Mouse (Mus musculus): ENCODE data around the gene Gm7138. TPM values are rescaled to one million over a fixed set of nuclear protein-coding genes. Genes with fewer than 3 reads are reported as not detected.
"Not testable (repeated sequence)": the region's sequence is repeated elsewhere in the genome, so short reads cannot be mapped to it uniquely, and the experiment has no call there.

Gene Gm7138
- polyA plus RNA-seq, 1 experiment from 2014 or later = not detected

DNA sequence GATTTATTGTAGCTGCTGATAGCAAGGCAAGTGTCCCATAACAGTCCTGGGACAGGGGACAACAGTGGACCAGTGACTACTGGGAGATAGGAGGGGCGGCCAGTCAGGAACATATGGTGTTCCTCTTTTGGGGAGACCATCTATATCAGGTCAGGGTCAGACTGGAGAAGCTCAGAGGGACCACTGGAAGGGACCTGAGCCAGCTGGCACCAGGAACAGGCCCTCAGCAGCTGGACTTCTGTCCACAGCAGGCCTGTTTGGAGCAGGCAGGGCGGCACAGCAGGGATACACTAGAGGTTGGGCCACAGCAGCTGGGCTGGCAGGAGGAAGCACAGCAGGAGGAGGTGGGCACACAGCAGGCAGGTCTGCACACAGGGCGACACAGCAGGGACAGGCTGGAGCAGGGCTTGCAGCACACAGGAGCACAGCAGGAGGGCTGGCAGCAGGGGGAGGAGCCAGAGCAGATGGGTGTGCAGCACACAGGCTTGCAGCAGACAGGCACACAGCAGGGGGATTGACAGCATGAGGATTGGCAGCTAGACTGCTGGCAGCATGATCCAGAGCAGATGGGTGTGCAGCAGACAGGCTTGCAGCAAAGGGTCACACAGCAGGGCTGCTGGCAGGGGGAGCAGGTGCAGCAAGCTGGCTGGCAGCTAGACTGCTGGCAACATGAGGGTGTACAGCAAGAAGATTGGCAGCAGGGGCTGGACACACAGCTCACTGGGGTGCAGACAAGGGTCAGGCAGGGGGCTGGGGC is 21.6 kb upstream of the Gm7138 start:
- WGBS = 40% methylated on average over 3 of the region's 3 CpGs
- not testable (repeated sequence) for H3K27ac ChIP-seq (replicated peaks; ENCODE audit: low read depth, low read length); DNase-seq (ENCODE audit: low spot score); H3K4me3 ChIP-seq (ENCODE audit: low read depth, low read length); H3K9me3 ChIP-seq (ENCODE audit: control insufficient read depth, low read length); H3K36me3 ChIP-seq (ENCODE audit: control insufficient read depth, insufficient read depth, low read length); H3K27me3 ChIP-seq (replicated peaks; ENCODE audit: control insufficient read depth, insufficient read depth, low read length); H3K4me2 ChIP-seq (ENCODE audit: low read depth, low read length); ATAC-seq (ENCODE audit: low read depth); H3K9ac ChIP-seq (ENCODE audit: low read depth, low read length); H3K4me1 ChIP-seq (ENCODE audit: control insufficient read depth, insufficient read depth, low read length)

DNA sequence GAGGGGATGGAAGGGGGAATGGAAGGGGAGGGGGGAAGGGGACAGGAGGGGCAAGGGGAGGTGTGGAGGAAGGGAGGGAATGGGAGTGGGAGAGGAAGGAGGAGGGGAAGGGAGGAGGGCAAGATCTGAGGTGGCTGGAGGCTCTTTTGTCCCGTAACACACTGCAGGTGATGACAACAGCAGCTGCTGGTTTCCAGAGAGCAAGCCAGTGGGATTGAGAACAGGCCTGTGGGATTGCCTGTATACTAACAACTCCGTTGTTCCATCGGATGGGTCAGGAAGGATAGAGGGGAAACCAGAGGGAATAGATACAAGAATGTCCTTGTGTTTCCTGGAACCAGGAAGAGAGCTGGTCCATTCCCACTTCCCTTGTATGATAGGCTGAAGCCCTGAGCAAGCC is 20.9 kb upstream of the Gm7138 start:
- Histone ChIP-seq H3K4me2 (ENCODE audit: low read depth, low read length) (no peak overlapping the region), H3K27ac (replicated peaks; ENCODE audit: low read depth, low read length) (no peak overlapping the region), H3K9ac (ENCODE audit: low read depth, low read length) (no peak overlapping the region), H3K4me3 (ENCODE audit: low read depth, low read length) (no peak overlapping the region), H3K27me3 (replicated peaks; ENCODE audit: control insufficient read depth, insufficient read depth, low read length) (no peaks in the 10 kb centered on the region), H3K4me1 (ENCODE audit: control insufficient read depth, insufficient read depth, low read length) (no peaks in the 10 kb centered on the region), H3K9me3 (ENCODE audit: control insufficient read depth, low read length) (no peaks in the 10 kb centered on the region), H3K36me3 (ENCODE audit: control insufficient read depth, insufficient read depth, low read length) (no peaks in the 10 kb centered on the region)
- no peak for DNase-seq (ENCODE audit: low spot score)
- 7% methylated on average over 3 of the region's 3 CpGs for WGBS
- no peak for ATAC-seq (ENCODE audit: low read depth)

DNA sequence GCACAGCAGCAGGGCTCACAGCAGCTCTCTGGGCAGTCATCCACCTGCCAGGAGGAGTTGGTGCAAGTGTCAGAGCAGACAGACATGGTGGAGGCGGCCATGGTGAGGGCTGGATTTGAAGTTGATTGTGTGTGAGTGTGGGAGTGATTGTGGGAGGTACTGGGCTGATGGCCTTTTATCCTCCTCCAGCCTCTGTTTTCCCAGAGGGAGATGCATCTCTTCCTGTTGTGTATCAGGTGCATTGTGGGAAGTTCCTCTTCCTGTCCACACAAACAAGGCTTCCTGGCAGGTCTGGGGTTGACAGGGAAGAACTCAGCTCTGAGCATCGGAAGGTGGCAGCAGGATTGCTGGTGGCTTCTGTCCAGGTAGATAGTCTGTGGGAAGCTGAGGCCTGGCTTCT is 18.2 kb upstream of the Gm7138 start, which contains the start of gene Gm9639:
TSS of gene Gm9639 (minus strand) at position 101 of the 400 bp plus-strand sequence.
- DNase-seq (ENCODE audit: low spot score) (no peak), ATAC-seq (ENCODE audit: low read depth) (no peak)
- Histone ChIP-seq H3K27me3 (replicated peaks; ENCODE audit: control insufficient read depth, insufficient read depth, low read length) (no peaks in the 10 kb centered on the region), H3K27ac (replicated peaks; ENCODE audit: low read depth, low read length) (no peak within 1 kb of the TSS), H3K4me1 (ENCODE audit: control insufficient read depth, insufficient read depth, low read length) (no peaks in the 10 kb centered on the region), H3K9ac (ENCODE audit: low read depth, low read length) (no peak within 1 kb of the TSS), H3K9me3 (ENCODE audit: control insufficient read depth, low read length) (no peaks in the 10 kb centered on the region), H3K4me2 (ENCODE audit: low read depth, low read length) (no peak within 1 kb of the TSS), H3K36me3 (ENCODE audit: control insufficient read depth, insufficient read depth, low read length) (no peaks in the 10 kb centered on the region), H3K4me3 (ENCODE audit: low read depth, low read length) (no peak within 1 kb of the TSS)
- whole genome bisulfite sequencing = 37% methylated on average over 2 of the region's 2 CpGs

DNA sequence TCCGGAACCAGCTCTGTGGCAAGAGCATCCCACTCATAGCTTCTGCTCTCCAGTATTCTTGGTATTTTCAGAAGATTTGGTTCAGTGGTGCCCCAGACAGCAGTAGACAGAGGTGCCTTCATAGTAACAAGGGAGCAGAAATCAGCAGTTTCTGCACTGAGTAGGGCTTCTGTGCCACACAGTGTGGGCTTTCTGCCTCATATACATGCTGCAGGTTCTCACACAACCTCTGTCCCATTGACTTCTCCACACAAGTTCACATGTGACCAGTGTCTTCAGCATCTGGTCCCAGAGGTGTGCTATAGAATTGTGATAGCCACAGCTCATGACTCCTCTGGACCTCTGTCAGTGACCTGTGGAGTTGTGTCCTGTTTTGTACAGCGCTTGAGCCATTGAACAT is 11.9 kb upstream of the Gm7138 start:
- 68% methylated on average over 2 of the region's 2 CpGs for WGBS
- no peaks in the 10 kb centered on the region for H3K27me3 ChIP-seq (replicated peaks; ENCODE audit: control insufficient read depth, insufficient read depth, low read length)
- no peak overlapping the region for H3K27ac ChIP-seq (replicated peaks; ENCODE audit: low read depth, low read length)
- H3K4me1 ChIP-seq (ENCODE audit: control insufficient read depth, insufficient read depth, low read length) = no peaks in the 10 kb centered on the region
- ATAC-seq (ENCODE audit: low read depth) (no peak), DNase-seq (ENCODE audit: low spot score) (no peak)
- H3K4me3 ChIP-seq (ENCODE audit: low read depth, low read length) = no peak overlapping the region
- H3K4me2 ChIP-seq (ENCODE audit: low read depth, low read length) = no peak overlapping the region
- H3K9me3 ChIP-seq (ENCODE audit: control insufficient read depth, low read length) = no peaks in the 10 kb centered on the region
- no peaks in the 10 kb centered on the region for H3K36me3 ChIP-seq (ENCODE audit: control insufficient read depth, insufficient read depth, low read length)
- H3K9ac ChIP-seq (ENCODE audit: low read depth, low read length) = no peak overlapping the region

DNA sequence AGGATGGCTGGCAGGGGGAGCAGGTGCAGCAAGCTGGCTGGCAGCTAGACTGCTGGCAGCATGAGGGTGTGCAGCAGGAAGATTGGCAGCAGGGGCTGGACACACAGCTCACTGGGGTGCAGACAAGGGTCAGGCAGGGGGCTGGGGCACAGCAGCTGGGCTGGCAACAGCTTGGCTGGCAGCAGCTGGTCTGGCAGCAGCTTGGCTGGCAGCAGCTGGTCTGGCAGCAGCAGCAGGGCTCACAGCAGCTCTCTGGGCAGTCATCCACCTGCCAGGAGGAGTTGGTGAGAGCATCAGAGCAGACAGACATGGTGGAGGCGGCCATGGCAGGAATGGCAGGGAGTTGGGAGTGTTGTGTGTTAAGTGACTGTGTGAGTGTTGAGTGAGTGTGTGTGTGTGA is 11.1 kb upstream of the Gm7138 start, which contains the start of gene Gm7137:
TSS of gene Gm7137 (minus strand) at position 325 of the 400 bp plus-strand sequence.
- no CpG with 5 or more reads among the region's 1 CpGs for WGBS
- H3K9me3 ChIP-seq (ENCODE audit: control insufficient read depth, low read length) = not testable (repeated sequence)

DNA sequence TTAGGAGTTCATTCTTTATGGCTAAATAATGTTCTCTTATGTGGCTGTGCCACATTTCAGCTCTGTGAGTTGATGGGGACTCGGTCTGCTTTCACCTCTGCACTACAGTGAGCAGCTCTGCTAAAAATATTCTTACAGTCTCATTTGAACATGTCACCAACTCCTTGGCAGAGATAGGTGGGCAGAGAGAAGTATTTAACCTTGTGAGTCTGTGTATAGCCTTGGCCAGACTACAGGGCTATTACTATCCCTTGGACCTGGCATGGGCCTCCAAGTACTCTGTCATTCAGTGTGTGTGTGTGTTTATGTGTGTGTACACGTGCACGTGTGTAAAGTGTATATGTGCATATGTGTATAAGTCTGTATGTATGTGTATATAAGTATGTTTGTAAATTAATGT is 6.7 kb upstream of the Gm7138 start:
- not testable (repeated sequence) for H3K27me3 ChIP-seq (replicated peaks; ENCODE audit: control insufficient read depth, insufficient read depth, low read length); H3K27ac ChIP-seq (replicated peaks; ENCODE audit: low read depth, low read length); H3K4me3 ChIP-seq (ENCODE audit: low read depth, low read length); H3K4me1 ChIP-seq (ENCODE audit: control insufficient read depth, insufficient read depth, low read length); ATAC-seq (ENCODE audit: low read depth); H3K4me2 ChIP-seq (ENCODE audit: low read depth, low read length); H3K36me3 ChIP-seq (ENCODE audit: control insufficient read depth, insufficient read depth, low read length); H3K9me3 ChIP-seq (ENCODE audit: control insufficient read depth, low read length); H3K9ac ChIP-seq (ENCODE audit: low read depth, low read length); DNase-seq (ENCODE audit: low spot score)
- 100% methylated on average over 1 of the region's 3 CpGs for WGBS

More for the DNA sequence above, 11.1 kb upstream of the Gm7138 start, which contains the start of gene Gm7137:
- ATAC-seq (ENCODE audit: low read depth); H3K4me3 ChIP-seq (ENCODE audit: low read depth, low read length); H3K9ac ChIP-seq (ENCODE audit: low read depth, low read length); H3K4me1 ChIP-seq (ENCODE audit: control insufficient read depth, insufficient read depth, low read length); DNase-seq (ENCODE audit: low spot score); H3K4me2 ChIP-seq (ENCODE audit: low read depth, low read length); H3K36me3 ChIP-seq (ENCODE audit: control insufficient read depth, insufficient read depth, low read length); H3K27ac ChIP-seq (replicated peaks; ENCODE audit: low read depth, low read length); H3K27me3 ChIP-seq (replicated peaks; ENCODE audit: control insufficient read depth, insufficient read depth, low read length): not testable (repeated sequence)

DNA sequence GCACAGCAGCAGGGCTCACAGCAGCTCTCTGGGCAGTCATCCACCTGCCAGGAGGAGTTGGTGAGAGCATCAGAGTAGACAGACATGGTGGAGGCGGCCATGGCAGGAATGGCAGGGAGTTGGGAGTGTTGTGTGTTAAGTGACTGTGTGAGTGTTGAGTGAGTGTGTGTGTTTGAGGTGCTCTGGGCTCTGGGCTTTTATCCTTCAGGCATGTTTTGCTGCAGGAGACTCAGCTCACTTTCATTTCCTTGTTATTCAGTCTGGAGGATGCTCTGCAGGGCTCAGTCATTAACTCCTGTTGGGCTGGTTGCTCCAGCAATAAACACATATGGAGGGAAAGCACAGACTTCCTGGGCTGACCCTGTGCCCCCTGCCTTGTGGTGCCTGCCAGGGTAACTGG is 5.7 kb upstream of the Gm7138 start, which contains the start of gene Gm3250:
TSS of gene Gm3250 (minus strand) at position 101 of the 400 bp plus-strand sequence.
- H3K4me1 ChIP-seq (ENCODE audit: control insufficient read depth, insufficient read depth, low read length); ATAC-seq (ENCODE audit: low read depth); H3K9ac ChIP-seq (ENCODE audit: low read depth, low read length): not testable (repeated sequence)

DNA sequence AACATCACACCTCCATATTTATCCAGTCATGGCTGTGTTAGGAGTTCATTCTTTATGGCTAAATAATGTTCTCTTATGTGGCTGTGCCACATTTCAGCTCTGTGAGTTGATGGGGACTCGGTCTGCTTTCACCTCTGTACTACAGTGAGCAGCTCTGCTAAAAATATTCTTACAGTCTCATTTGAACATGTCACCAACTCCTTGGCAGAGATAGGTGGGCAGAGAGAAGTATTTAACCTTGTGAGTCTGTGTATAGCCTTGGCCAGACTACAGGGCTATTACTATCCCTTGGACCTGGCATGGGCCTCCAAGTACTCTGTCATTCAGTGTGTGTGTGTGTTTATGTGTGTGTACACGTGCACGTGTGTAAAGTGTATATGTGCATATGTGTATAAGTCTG is 4.6 kb downstream of the Gm7138 start:
- not testable (repeated sequence) for H3K4me1 ChIP-seq (ENCODE audit: control insufficient read depth, insufficient read depth, low read length); H3K36me3 ChIP-seq (ENCODE audit: control insufficient read depth, insufficient read depth, low read length); H3K9ac ChIP-seq (ENCODE audit: low read depth, low read length); DNase-seq (ENCODE audit: low spot score); H3K9me3 ChIP-seq (ENCODE audit: control insufficient read depth, low read length); H3K4me2 ChIP-seq (ENCODE audit: low read depth, low read length); ATAC-seq (ENCODE audit: low read depth); H3K27me3 ChIP-seq (replicated peaks; ENCODE audit: control insufficient read depth, insufficient read depth, low read length); H3K27ac ChIP-seq (replicated peaks; ENCODE audit: low read depth, low read length); H3K4me3 ChIP-seq (ENCODE audit: low read depth, low read length)
- 69% methylated on average over 1 of the region's 3 CpGs for WGBS

More for the DNA sequence above, 5.7 kb upstream of the Gm7138 start, which contains the start of gene Gm3250:
- H3K27ac ChIP-seq (replicated peaks; ENCODE audit: low read depth, low read length); H3K27me3 ChIP-seq (replicated peaks; ENCODE audit: control insufficient read depth, insufficient read depth, low read length); H3K9me3 ChIP-seq (ENCODE audit: control insufficient read depth, low read length); H3K36me3 ChIP-seq (ENCODE audit: control insufficient read depth, insufficient read depth, low read length); DNase-seq (ENCODE audit: low spot score); H3K4me2 ChIP-seq (ENCODE audit: low read depth, low read length); H3K4me3 ChIP-seq (ENCODE audit: low read depth, low read length): not testable (repeated sequence)
- no CpG with 5 or more reads among the region's 1 CpGs for WGBS

DNA sequence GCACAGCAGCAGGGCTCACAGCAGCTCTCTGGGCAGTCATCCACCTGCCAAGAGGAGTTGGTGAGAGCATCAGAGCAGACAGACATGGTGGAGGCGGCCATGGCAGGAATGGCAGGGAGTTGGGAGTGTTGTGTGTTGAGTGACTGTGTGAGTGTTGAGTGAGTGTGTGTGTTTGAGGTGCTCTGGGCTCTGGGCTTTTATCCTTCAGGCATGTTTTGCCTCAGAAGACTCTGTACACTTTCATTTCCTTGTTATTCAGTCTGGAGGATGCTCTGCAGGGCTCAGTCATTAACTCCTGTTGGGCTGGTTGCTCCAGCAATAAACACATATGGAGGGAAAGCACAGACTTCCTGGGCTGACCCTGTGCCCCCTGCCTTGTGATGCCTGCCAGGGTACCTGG is 5.5 kb downstream of the Gm7138 start, which contains the start of gene Gm3238:
TSS of gene Gm3238 (minus strand) at position 101 of the 400 bp plus-strand sequence.
- WGBS = no CpG with 5 or more reads among the region's 1 CpGs
- not testable (repeated sequence) for H3K4me3 ChIP-seq (ENCODE audit: low read depth, low read length); H3K9ac ChIP-seq (ENCODE audit: low read depth, low read length); H3K27me3 ChIP-seq (replicated peaks; ENCODE audit: control insufficient read depth, insufficient read depth, low read length); ATAC-seq (ENCODE audit: low read depth); H3K4me2 ChIP-seq (ENCODE audit: low read depth, low read length); H3K27ac ChIP-seq (replicated peaks; ENCODE audit: low read depth, low read length); DNase-seq (ENCODE audit: low spot score); H3K4me1 ChIP-seq (ENCODE audit: control insufficient read depth, insufficient read depth, low read length); H3K9me3 ChIP-seq (ENCODE audit: control insufficient read depth, low read length); H3K36me3 ChIP-seq (ENCODE audit: control insufficient read depth, insufficient read depth, low read length)
